Mouse (Mus musculus): ENCODE results near the gene Egr2.

Egr2 gene

DNA sequence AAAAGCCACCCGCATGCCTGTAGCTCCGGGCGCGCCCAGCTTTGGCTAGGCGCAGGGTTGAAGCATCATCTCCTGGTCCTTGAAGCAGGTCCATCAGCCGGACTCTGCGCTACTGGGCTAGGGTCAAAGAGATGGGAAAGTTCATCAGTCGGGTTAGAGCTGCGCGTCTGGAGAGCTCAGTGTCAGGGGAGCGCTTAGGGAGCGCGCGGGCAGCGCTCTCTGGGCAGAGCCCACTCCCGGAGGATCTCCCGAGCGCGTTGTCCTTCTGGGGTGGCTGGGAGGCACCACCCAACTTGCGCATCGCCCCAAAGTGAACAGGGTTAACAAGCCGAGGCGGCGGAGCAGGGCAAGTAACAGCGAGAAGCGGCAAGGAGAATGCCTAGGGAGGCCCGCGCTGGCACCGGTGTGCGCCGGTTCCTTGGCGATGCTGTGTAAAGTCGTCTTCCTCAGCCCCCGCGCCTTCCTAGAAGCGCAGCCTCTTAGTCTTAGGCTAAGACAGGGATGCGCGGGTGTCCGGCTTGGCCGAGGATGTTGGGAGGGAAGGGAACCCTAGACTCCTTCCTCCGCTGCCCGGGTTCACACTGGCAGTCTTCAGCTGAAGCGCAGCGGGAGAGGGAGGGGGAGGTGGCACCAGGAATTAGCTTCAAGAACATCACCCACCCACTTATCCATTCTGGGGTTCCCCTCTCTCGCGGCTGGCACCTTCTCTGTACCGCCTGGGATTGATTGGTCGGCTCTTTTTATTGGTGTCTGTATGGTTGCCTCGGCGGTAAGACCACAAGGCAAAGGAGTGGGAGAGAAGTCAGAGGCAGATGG, 3.5 kb downstream of the Egr2 start:
- peak; percentile 34 for DNase-seq

DNA sequence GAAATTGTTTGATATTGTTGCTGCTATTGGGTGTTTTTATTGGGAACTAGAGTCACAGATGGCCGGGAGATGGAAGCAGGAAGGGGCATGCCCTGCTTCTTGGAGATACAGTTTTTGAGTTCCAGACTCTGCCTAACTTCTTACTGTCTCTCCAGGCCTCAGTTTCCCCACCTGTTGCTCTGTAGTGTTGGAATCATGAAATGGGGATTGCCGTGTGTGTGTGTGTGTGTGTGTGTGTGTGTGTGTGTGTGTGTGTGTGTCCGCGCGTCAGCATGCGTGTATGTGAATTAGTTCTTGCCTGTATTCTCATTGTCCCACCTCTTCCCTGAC, 4.1 kb downstream of the Egr2 start:
- no peak for DNase-seq

DNA sequence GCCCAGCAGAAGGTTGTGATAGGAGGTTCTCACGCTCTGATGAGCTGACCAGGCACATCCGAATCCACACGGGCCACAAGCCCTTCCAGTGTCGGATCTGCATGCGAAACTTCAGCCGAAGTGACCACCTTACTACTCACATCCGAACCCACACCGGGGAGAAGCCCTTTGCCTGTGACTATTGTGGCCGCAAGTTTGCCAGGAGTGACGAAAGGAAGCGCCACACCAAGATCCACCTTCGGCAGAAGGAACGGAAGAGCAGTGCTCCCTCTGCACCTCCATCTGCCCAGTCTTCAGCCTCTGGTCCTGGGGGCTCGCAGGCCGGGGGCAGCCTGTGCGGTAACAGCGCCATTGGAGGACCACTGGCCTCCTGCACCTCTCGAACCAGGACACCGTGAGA, 5.3 kb downstream of the Egr2 start:
- DNase-seq, result no peak

DNA sequence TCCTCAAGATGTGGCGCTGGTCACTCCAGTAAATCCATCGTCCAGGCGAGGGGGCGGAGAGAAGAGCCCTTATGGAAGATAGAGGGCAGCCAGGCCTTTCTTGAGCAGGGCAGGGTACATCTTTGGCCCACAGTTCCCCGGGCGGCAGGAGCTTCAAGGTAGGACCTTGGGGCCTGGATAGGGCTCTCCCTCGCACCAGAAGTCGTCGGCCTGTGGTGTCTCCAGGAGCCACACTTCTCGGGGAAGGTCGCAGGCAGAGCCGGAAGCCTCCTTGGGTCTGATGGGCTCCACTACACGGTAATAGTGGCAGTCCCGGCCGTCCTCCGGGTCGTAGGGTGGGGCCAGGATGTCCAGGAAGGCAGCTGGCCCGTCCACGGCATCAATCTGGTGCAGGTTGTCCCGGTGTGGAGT, 12.6 kb downstream of the Egr2 start:
- peak; percentile 37 for DNase-seq

DNA sequence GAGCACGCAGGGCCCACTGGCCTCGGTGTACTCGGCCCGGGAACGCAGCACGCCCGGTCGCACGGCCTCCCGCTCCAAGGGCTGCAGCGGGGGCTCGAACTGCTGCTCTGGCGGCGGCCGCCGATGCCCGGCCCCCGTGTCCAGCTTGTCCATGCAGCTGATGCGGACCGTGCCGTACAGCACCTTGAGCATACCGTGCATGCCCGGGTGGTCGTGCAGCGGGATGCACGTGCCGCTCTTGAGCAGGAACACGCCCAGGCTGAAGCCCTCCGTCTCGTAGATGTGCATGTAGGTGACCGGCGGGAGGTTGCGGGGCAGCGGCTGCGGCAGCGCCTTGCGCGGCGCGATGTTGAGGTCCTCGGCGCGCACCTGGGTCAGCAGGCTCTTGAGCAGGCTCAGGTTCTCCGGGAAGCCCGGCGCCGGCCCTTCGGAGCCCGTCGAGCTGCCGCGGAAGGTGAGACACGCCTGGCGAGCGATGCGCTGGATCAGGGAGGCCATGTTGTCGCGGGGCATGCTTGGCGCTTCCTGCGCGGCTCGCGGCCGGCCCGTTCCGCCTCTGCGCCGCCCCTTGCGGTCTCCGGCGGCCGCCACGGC, 13.1 kb downstream of the Egr2 start:
- DNase-seq, result peak; percentile 71

DNA sequence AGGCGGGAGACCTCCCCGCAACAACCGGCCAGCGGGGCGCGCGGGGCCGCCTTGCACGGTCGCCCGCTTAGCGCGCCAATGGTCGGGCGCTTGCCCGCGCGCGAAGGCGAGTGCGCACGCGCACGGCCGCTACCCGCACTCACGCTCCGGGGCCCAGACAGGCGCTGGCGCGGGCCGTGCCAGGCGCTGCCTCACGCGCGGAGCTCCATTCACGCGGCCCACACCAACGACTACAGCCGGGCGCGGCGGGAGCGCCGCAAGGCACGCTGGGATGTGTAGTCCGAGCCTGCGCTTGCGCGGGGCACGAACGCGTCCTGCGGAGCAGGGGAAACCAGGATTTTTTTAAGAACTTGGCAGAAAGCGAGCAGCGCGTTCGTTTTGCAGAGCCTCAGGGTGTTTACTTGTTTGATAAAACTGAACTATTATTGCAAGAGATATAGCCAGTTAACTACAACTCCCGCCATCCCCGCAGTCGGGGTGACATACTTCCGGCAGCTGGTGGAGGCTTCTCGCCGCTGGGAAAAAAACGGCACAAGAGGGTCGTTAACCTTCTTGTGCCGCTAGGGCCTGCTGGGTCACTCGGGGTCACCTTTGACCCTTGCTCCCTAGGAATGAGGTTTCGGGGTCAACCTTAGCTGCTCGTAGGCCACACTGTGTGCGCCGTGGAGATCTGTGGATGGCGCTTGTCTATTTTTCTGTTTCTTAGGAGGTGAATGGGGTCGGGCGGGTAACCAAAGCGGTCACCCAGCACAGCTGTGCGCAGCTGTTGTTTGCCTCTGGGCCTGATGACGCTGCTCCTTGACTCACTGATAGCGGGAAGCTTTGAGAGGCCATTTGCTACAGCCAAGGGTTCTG, 13.8 kb downstream of the Egr2 start, which contains the start of gene Ado:
Gene Ado (minus strand): TSS at position 79 of the 855 bp plus-strand sequence.
- DNase-seq, result peak; percentile 85

DNA sequence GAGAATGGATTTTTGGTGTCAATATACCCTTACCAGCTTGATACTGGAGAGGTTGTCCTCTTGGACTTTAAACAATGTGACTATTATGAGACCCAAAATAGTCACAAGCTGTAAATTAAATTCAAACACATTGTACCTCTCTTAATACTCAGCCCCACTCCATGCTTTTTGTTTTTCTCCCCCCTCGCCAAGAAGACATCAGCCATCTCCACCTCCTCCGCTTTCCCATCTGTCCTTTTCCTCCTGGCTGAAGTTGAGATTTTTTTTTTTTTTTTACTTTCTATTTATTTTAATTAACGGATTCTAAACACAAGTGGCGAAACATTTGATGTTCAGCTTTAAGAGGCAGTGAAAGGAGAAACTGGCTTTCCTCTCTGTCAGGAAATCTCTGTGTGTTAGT, 22.8 kb downstream of the Egr2 start:
- no peak for DNase-seq

DNA sequence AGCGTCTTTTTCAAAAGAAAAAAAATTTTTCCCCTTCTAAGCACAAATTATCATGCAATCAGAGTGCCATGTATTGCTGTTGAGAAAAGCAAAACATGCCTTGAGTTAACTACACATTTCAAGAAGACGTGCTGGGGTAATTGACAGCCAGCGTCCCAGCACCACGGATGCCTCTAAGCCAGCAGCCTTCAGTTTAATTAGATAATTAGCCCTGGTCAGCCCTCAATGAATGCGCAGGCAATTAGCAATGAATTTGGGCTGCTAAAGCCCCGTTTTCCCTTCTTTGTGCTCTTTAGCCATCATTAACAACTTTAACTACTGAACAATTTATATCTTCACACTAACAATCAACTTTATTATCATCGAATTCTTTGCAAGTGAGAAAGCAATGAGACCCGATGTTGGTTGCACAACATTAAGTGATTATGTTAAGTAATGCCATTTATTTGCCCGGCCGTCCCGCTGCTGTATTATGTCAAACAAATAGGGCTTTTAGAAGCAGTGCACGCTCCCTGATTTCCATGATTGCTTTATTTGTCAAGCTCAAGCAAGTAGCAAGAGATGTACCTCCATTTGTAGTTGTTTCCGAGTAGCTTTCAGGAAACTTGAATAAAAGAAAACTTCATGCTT, 24.6 kb downstream of the Egr2 start:
- DNase-seq, result no peak

DNA sequence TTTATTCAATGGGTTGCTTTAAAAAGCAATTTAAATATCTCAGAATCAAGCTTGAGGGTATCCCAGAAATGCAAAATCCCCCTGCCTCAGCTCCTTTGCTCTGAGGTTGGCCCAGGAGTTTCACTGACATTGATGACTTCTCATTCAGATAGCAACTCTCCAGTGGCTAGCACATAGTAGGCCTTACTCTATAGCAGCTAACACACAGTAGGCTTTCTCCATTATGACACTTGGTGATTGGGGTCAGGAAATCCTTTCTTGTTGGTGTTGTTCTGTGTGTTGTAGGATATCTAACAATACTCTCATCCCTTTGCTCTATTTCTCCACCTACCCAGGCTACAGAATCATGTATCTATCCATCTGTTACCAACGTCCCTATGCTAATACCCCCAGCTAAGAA, 25.9 kb downstream of the Egr2 start:
- no peak for DNase-seq

DNA sequence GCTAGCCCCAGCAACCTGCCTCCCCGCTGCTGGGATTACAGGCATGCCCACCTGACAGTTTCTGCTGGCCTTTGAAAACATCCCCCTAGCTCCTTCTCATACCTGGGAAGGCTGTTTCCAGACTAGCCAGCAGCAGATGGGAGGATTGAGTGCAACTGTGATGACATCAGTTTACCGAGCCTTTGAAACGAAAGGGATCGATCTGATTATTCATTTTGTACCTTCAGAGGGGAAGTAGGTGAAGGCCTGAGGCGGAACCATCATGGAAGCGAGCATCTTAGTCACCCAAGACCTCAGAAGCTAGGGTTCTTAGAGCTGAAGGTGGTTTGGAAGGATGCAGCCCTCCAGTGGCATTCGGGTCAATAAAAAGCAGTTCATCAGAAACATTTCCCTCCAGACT, 29.2 kb downstream of the Egr2 start:
- DNase-seq, result no peak

DNA sequence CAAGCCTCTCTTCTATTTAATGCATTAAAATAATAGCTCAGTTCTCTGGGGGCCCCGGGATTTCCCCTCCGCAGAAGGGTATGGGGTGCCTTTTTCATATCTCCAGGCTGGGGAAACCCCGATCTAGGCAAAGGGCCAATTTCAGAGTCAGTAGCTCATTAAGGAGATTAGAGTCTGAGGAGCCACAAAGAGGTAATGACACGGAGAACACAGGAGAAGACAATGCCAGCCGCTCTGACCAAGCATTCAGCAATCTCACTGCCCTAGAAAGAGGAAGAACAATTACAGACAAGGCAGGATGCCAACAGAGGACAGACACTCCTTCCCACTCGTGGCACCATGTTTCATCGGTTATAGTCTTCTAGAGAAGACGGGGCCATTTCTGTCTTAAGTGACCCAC, 30.8 kb downstream of the Egr2 start:
- DNase-seq, result no peak

DNA sequence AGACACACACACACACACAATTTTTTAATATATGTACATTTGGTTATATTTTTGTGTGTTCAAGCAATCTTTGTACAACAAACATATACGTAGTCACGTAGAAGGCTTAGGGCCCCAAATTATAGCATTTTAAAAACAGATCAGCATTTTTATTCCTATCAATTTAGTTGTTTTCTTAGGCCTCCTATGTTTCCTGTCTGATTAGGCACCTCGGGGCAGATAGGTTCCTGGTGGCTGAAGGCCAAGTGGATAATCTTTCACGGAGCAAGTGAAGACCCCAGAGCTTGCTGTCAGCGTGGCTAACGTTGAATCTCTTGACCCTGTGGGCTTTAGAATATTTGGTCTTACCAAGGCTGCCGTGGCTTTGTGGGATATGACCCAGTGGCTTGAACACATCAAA, 34.3 kb downstream of the Egr2 start:
- DNase-seq, result no peak

DNA sequence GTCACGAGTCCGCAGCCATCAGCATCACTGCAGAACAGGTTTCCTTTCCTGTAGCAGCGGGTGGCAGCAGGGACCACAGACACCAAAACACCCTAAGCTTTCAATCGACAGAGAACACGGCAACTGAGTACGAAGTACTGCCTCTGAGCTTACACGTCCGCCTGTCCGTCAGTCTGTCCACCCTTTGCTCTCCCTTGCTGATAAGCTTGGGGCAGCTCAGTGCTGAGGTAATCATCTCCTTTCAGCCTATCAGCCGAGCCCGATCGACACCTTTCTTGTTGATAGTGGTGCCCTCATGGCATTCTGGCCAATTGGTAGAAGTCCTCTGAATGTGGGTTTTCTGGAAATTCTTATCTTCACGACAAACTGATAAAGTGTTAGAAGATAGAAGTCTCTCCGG, 36.2 kb downstream of the Egr2 start:
- no peak for DNase-seq

DNA sequence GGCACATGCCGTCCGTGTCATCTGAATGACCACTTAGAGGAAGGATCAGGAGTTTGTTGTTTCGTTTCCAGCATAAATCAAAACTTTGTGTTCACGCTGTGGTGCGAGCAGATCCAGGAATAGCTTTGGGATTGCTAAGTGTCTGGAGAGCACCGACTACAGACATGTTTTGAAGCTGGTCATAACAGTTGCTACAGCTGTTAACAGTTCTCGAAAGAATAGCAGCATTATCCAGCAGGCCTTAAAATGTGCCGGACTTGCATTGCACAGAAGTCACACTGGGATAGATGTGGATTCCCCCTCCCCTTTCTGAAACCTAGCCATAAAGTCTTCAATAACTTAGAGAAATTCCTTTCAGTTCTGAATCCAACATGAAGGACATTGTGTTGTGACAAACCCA, 38.0 kb downstream of the Egr2 start:
- no peak for DNase-seq

DNA sequence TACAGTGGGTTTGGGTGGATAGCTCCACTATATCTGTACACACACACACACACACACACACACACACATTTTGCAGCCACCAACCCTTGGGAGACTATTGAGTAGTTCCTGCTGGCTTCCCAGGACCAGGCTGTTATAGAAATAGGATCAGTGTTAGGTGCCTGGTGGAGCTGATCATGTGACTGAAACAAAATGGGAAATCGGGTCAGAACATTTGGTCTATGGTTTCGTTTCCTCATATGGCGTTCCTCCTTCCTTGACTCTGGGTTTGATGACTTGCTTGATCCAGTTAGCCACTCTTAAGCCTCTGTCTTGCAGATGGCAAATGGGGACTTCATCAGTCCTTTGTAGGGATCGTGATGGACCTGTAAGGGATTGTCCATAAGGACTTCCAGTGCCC, 44.6 kb downstream of the Egr2 start:
- DNase-seq, result no peak

DNA sequence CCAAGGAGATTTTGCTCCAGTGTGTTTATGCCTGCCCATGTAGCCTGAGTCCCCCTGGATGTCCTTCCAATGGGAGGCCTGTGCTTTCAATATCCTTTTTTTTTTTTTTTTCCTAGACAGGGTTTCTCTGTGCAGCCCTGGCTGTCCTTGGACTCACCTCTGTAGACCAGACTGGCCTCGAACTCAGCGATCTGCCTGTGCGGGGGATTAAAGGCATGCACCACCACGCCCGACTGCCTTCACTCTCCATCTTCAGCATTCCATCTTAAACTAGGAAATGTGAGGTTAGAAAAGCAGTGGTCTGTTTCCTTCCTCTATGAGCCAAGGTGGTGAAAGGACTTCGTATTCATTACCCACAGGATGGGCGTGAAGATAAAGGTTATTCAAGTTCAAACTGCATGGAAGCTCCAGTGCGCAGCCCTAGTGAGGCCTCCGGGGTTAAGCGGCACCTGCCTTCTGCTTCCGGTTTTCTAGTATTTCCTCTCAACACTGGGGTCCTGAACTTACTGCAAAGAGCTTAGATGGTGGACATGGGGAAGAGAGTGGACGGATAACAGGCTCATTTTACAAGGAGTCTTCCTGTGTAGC, 46.5 kb downstream of the Egr2 start:
- peak; percentile 61 for DNase-seq

DNA sequence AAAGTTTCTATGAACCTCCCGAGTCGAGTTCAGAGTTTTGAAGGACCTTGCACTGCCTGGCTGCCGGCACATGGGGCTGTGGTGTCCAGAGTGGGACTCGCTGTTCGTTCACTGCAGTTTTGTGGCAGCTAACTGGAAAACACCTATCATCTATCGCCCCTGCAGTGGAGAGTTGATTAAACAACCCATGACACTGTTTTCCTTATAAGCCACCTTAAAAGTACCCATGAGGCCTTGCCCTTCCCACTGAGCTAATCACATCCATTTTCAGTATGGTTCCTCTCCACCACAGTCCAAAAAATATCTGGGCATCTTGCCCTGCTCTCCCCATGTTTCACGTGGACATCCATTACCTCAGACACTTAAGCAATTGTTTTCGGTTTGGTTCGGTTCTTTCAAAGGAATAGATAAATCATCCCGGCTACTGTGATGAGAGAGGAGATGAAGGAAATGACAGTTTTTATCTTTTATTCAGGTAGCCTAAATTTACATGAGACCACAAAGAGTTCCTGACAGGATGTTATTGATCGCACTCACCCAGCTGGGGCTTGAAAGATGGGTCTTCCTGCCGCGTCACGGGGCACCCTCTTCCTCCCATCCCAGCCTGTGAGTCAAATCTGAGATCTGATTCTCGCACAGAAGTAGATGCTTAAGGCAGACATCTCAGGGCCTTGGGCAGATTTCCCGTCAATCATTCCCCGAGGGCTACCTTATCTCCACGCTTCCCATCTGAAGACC, 50.8 kb downstream of the Egr2 start:
- DNase-seq, result peak; percentile 70
